Mouse (Mus musculus) adrenal gland, adult 18-20 months (tissue): ENCODE data around the gene Fyn. TPM values are rescaled to one million over a fixed set of nuclear protein-coding genes. Genes with fewer than 3 reads are reported as not detected.
A peak's percentile ranks its signal among the peaks of the same experiment; 100 is the strongest.

Experiments used
- DNase-seq, 2 experiments: peaks; one replicate each; pipeline ENCODE4 v3.0.0; 2021 to 2022; ENCODE audit warnings: low spot score in 2 of 2
- total RNA-seq, 2 experiments: library from RNA; stranded (reverse); gene quantifications; 1 replicate in 1 of 2; 2 replicates in 1 of 2; pipeline ENCODE4 v1.2.3; 2021

The Fyn gene
- total RNA-seq, 2 experiments from 2014 or later = 41.4 to 46.2 TPM

- DNase-seq = no peak
Observed at GRCm38 (mm10) chr10:39468576-39468975, 99.9 kb downstream of the Fyn start.

- DNase-seq = peak in 1 of 2 experiments; percentile 15
Observed at GRCm38 (mm10) chr10:39469341-39469740, 100.7 kb downstream of the Fyn start.

DNA sequence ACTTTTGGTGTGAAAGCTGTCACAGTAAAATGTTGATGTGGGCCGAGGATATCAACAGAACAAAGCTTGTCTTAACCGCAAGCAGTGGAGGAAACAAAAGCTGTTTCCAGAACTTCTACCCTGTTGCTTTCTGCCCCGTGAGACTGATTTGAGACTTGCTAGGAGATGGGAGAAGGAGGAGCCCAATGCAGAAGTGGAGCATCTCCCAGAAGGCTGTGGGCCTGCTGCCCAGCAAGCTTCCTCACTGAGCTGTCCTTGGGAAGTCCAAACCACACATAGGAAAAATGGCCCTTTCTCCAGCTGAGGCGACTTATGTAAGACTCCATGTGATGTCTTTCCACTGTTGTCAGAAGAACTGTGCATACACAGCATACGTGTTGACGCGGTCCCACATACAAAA, 101.7 kb downstream of the Fyn start:
- peak in 1 of 2 experiments; percentile 24 for DNase-seq

- peak in 1 of 2 experiments; percentile 6 for DNase-seq
Observed at GRCm38 (mm10) chr10:39471040-39471713, 102.5 kb downstream of the Fyn start.

GRCm38 (mm10) chr10:39471714-39472531, 103.3 kb downstream of the Fyn start:
- DNase-seq = peak in 1 of 2 experiments; percentile 25

GRCm38 (mm10) chr10:39472923-39473322, 104.3 kb downstream of the Fyn start:
- peak in 1 of 2 experiments; percentile 15 for DNase-seq

- no peak for DNase-seq
Observed at GRCm38 (mm10) chr10:39479361-39479760, 110.7 kb downstream of the Fyn start.

DNA sequence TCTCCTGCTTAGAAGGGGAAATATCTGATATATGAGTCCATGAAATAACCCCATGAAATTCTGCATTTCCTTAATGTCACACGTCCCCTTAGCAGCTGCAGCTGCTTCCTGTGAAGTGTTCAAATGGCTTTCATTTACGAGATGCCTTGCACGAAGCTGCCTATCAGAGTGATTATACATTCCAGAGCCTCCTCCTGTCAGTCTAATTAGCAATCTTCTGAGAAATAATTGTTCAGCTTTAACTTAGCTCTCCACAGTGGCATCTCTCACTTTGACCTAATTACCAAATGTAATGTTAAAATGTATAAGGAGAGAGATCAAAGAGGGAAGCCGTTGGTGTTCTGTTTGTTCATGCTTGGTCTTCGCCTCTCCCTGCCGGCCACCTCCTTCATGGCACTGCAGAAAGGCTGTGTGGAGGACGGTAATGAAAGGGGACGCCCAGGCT, 115.7 kb downstream of the Fyn start:
- DNase-seq = no peak

DNA sequence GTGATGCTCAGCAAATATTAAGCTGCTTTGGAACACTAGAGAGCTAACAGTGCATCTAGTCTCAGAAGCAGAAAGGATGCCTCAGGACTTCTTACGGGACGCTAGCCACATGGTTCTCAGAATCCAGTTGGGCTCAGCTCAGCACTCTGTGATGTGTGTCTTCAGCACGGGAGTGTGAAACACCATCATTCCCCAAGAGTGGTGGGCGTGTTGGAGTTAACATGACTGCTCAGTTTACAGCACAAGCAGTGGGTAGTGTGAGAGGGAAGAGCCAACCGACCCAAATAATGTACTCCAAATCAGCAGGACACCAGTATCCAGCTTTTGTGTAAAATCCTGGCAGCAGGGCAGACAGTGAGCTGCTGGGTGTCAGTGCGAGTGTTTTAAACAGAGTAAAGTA, 116.2 kb downstream of the Fyn start:
- DNase-seq = no peak

DNA sequence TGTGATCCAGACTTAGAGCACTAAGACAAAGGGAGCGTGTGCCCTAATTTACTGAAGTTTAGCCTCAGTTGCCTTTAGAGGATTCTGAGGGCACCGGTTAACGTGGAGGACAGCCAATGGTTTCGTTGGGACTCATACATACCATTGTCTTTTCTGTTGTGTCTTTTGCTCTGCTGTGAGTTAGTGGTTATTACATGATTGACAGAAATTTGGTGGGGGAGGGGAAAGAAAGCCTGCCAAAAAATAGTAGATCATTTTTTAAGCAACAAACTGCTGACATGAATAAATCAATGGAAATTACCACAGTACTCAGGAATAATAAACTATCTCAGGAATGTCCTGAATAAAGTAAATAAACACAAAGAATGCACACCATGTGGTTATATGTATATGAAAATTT, 117.3 kb downstream of the Fyn start:
- DNase-seq = no peak

- DNase-seq = no peak
Observed at GRCm38 (mm10) chr10:39486501-39487450, 118.1 kb downstream of the Fyn start.

DNA sequence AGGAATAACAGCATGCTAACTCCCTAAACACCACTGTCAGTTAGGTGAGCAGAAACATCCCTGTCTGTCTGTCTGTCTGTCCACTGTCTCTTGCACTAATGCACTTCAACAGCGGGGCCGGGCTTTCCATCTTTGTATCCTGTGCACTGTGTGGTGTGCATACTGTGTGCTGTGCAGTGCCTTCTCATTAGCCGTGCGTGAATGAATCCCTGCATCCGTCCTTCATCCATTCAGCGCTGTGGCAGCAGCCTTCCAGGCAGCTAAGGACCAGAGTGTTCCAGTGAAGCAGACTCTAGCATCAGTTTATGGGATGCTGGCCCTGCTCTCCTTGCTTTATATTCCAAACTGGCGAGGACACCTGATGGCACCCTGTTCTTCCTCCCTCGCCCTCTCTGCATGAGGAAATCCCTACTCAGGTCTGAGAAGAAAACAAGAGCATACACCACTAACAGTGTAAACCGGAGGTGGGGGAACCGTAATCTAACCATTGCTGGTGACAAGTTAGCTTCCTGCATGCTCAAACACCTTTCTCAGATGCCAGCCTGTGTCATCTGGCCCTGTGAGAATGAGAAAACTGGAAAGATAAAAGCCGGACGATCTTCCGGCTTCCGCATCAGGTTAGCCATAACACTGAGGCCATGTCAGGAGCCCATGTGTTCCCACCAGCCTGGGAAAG, 119.2 kb downstream of the Fyn start:
- DNase-seq = no peak

- DNase-seq = no peak
Observed at GRCm38 (mm10) chr10:39488542-39488941, 119.9 kb downstream of the Fyn start.

DNA sequence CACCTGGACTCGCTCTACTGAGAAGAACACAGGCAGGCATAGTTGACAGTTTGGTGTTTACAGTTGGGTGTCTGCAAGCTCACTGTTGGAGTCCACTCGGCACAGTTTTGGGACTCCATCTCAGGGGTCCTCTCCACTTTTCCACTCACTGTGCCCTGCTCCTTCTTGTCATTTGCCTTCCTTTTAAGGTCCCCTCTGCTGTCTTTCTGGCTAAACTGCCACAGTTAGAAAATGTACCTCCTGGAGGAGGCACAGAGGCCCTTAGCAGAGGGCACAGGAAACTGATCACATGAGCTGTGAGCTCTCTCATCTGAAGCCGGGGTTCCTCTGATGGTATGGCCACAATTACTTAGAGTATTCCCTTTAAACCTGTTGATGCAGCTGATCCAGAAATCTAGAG, 120.3 kb downstream of the Fyn start:
- no peak for DNase-seq

GRCm38 (mm10) chr10:39490349-39491121, 121.9 kb downstream of the Fyn start:
- DNase-seq = no peak

- DNase-seq = no peak
Observed at GRCm38 (mm10) chr10:39492146-39492545, 123.5 kb downstream of the Fyn start.

- no peak for DNase-seq
Observed at GRCm38 (mm10) chr10:39493007-39493406, 124.4 kb downstream of the Fyn start.

DNA sequence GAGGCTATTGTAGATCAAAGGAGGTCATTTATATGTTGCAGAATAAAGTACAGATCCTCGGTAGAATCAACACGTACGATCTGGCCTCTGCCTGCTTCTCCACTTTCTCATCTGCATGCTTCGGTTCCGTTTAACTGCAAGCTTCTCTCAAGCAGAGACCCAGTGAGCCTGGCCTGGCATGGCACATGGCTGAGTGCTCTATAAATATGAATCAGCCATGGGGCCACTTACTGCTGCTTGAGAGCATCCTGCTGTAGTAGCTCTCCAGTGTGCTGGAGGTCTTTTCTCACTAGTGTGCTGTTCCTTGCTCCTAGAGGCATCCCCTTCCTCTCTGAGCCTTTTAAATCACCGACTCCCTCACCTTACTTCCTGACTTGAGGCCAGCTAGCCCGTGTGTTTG, 130.0 kb downstream of the Fyn start:
- DNase-seq = no peak

DNA sequence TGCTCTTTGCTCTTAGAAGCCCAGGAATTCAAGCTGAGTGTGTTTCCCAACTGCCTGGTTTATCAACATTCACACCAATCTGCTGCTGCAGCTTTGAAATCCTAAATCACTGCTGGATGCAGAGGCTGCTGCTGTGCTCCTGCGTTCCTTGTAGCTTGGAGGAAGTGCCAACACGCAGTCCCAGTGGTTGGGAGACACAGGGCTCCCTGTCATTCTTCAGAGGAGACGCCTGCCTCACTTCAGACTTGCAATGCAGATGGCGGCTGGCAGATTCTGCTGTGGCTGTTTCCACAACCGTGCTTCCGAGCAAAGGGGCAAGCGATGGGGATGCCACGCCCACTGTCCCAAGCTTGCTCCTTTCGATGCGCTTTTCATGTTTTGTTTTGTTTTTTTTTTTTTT, 132.9 kb downstream of the Fyn start:
- no peak for DNase-seq
